Mouse (Mus musculus) liver, postnatal 0 days (tissue): ENCODE results near the gene Pde11a. TPM values are rescaled to one million over a fixed set of nuclear protein-coding genes. Genes with fewer than 3 reads are reported as not detected.

Experiments
- ATAC-seq: fragments of 200-750 bp; cut with Nextera tagmentation; 2 replicates; pipeline ENCODE4 v1.8.0; 2017; ENCODE audit warnings: mild to moderate bottlenecking, moderate library complexity
- DNase-seq: peaks from one replicate; pipeline ENCODE4 v3.0.0-alpha.2; 2016
- H3K27ac ChIP-seq: fragments of 300-500 bp; sonication (generic); 2 replicates; pipeline ENCODE4 v1.5.1; 2014; ENCODE audit warnings: antibody characterized with exemption, moderate library complexity, mild to moderate bottlenecking, low read depth
- H3K27me3 ChIP-seq: fragments of 300-500 bp; sonication (generic); 2 replicates; pipeline ENCODE4 v1.6.1; 2014; ENCODE audit warnings: low read length, control low read depth, mixed read lengths; ENCODE audit not compliant: insufficient read depth
- H3K36me3 ChIP-seq: fragments of 300-500 bp; sonication (generic); replicated peaks from 2 replicates; pipeline ENCODE4 v1.6.1; 2014; ENCODE audit warnings: mild to moderate bottlenecking, control low read depth, low read length, moderate library complexity, mixed read lengths; ENCODE audit not compliant: insufficient read depth
- H3K4me1 ChIP-seq: fragments of 300-500 bp; sonication (generic); 2 replicates; pipeline ENCODE4 v1.6.1; 2014; ENCODE audit warnings: antibody characterized with exemption, mild to moderate bottlenecking, control low read depth; ENCODE audit not compliant: insufficient read depth
- H3K4me2 ChIP-seq: fragments of 300-500 bp; sonication (generic); 2 replicates; pipeline ENCODE4 v1.6.1; 2014; ENCODE audit warnings: low read depth, mild to moderate bottlenecking, low read length, moderate library complexity, mixed read lengths
- H3K4me3 ChIP-seq: fragments of 300-500 bp; sonication (generic); 2 replicates; pipeline ENCODE4 v1.5.1; 2014; ENCODE audit warnings: low read depth, low read length
- H3K9ac ChIP-seq: fragments of 300-500 bp; sonication (generic); replicated peaks from 2 replicates; pipeline ENCODE4 v1.6.1; 2014; ENCODE audit warnings: mild to moderate bottlenecking, moderate library complexity
- H3K9me3 ChIP-seq: fragments of 300-500 bp; sonication (generic); 2 replicates; pipeline ENCODE4 v1.6.1; 2016; ENCODE audit warnings: mild to moderate bottlenecking, control low read depth, low read length, mixed read lengths
- CTCF ChIP-seq: sonication (generic); IDR thresholded peaks from 2 replicates; pipeline ENCODE4 v1.5.1; 2016; ENCODE audit warnings: antibody characterized with exemption, low read depth
- EP300 ChIP-seq: IDR thresholded peaks from 2 replicates; pipeline ENCODE4 v1.6.1; 2016; ENCODE audit warnings: antibody characterized with exemption, low read depth, mild to moderate bottlenecking
- WGBS: fragments of 180-500 bp; shearing (Covaris S2); extraction: QIAGEN DNeasy Blood & Tissue Kit; methylation state at CpG from one replicate; pipeline ENCODE4 v1.1.7; 2014; ENCODE audit not compliant: insufficient replicate concordance; 5-methylcytosine and 5-hydroxymethylcytosine counted together
- polyA plus RNA-seq: library from polyadenylated mRNA; unstranded; fragments of >200 nt; fragmentation: Nextera tagmentation; extraction: Ambion mirVana; gene quantifications from 2 replicates; pipeline ENCODE4 v1.2.1, GENCODE M21; 2015

The Pde11a gene
- polyA plus RNA-seq, 1 experiment from 2014 or later: 0.06 TPM

- no peak for TF ChIP-seq CTCF
- no peak for TF ChIP-seq EP300
Observed at GRCm38 (mm10) chr2:75963211-75963840, 375.2 kb downstream of the Pde11a start.

DNA sequence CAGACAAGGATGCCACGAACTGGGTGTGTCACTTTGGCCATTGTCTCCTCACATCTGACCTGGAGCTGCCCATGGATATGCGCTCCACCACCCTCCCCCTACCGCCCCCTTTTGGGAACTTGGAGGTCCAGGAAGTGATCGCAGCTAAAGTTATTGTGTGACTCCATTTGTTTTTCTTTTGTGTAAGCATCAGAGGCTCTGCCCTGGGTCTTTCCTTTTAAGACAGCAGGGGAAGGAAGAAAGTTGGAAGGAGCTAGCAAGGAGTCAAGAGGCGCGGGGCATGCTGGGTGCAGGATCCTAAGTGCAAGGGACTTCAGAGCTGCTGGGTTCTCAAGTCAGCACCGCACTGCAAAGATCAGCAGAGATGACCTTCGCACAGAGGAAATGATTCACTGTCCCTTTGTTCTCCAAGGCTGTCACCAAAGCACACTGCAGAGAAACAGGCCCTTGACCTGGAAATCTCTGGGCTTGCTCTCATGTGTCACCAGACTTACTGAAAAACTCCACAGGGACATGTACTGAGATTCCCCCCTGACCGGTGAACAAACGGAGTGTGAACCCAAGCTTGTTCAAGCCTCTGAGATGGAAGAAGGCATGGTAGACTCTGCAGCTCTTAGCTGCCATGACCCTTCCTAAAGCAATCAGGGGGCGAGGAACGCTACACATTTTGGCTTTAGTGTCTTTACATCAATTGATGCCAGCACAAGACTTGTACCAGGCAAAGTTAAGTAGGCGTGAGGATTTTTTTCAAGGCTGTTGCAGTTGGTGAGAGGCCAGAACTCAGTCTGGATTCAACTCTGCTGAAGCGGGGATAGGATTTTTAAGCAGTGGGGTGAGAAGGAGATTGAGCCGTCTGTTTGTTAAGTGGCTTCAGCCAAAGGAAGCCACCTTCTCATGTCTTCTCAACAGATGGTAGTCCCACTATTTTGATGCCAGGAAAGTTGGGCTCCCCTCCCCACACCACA lies 377.9 kb downstream of the Pde11a start:
- TF ChIP-seq EP300: peak; percentile 21; the same call in 1 of the 2 replicates
- TF ChIP-seq CTCF: no peak
- H3K9ac ChIP-seq: no peak overlapping the region
- WGBS: 65% methylated on average over 15 of the region's 15 CpGs
- no peak overlapping the region for H3K4me3 ChIP-seq
- DNase-seq (peak; percentile 19), ATAC-seq (peak; percentile 76)
- H3K27ac ChIP-seq: peak overlapping the region; percentile 22; the same call in 1 of the 2 replicates
- no peaks in the 10 kb centered on the region for H3K36me3 ChIP-seq
- no peak overlapping the region for H3K4me2 ChIP-seq
- no peaks in the 10 kb centered on the region for H3K27me3 ChIP-seq
- H3K9me3 ChIP-seq: no peaks in the 10 kb centered on the region
- peaks cover 10% of the 10 kb centered on the region for H3K4me1 ChIP-seq

More at GRCm38 (mm10) chr2:75963211-75963840, 375.2 kb downstream of the Pde11a start:
- Histone ChIP-seq H3K9ac (no peak overlapping the region), H3K27ac (no peak overlapping the region), H3K36me3 (no peaks in the 10 kb centered on the region), H3K4me3 (no peak overlapping the region), H3K9me3 (no peaks in the 10 kb centered on the region), H3K4me1 (peaks cover 10% of the 10 kb centered on the region), H3K4me2 (no peak overlapping the region), H3K27me3 (no peaks in the 10 kb centered on the region)
- DNase-seq (no peak), ATAC-seq (no peak)
- 77% methylated on average over 10 of the region's 10 CpGs for WGBS

DNA sequence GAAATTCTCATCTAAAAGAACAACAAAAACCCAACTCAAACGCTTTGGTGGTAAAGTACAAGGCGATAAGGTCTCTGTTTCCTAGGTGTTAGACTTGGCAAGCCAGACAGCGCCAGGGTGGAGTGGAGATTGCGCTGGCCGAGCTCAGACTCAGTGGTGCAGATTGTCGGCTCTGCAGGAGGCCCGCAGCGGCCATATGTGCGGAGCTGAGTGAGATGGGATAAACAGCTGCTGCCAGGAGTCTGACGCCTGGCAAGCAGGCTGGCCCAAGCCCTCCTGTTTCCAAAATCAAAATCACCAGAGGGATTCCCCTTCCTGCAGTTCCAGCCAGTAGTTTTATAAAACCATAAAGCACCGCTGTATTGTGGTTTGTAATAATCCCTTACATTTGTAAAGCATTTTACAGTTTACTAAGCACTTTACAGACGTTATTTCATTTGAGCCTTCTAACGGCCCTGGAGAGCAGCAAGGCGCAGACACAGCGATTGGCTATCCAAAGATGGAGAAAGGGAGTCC lies 378.7 kb downstream of the Pde11a start:
- ATAC-seq (no peak), DNase-seq (no peak)
- Histone ChIP-seq H3K36me3 (no peaks in the 10 kb centered on the region), H3K4me2 (no peak overlapping the region), H3K9me3 (no peaks in the 10 kb centered on the region), H3K4me3 (no peak overlapping the region), H3K9ac (no peak overlapping the region), H3K4me1 (peaks cover 10% of the 10 kb centered on the region), H3K27me3 (no peaks in the 10 kb centered on the region), H3K27ac (peak overlapping the region; percentile 22; the same call in 1 of the 2 replicates)
- TF ChIP-seq CTCF: no peak
- no peak for TF ChIP-seq EP300
- 38% methylated on average over 15 of the region's 15 CpGs for WGBS

DNA sequence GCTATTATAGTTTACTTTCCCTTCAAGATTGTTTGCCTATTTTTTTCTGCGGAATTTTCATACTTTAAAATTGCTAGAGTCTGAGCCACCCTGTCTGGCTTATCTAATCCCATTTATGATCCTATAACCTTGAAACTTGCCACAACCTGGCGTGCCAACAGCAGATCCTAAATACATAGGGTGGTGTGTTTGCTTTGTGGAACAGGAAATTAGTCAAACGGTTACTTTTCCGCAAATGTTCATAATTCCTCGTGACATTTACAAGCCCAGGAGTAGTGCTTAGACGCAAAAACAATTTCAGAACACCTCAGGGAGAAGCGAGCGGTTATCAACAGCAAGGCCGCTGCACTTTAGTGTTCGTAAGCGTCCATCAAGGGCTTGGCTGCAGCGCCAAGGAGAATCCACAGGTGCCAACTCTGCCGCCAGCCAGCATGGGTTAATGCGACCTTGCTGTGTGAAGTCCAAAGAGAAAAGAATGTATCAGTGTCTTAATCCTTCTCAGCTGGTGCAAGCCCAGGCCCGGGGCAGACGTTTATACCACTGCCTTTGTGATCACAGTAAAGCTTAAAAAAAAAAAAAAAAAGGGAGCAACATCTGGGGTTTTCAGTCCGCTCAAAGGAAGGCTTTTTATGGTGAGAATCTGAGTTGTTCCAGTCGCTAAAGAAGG lies 379.3 kb downstream of the Pde11a start:
- ATAC-seq: no peak
- H3K4me3 ChIP-seq: no peak overlapping the region
- no peak for TF ChIP-seq CTCF
- TF ChIP-seq EP300: no peak
- 49% methylated on average over 18 of the region's 18 CpGs for WGBS
- H3K36me3 ChIP-seq: no peaks in the 10 kb centered on the region
- no peak for DNase-seq
- H3K9me3 ChIP-seq: no peaks in the 10 kb centered on the region
- no peak overlapping the region for H3K9ac ChIP-seq
- H3K27me3 ChIP-seq: no peaks in the 10 kb centered on the region
- no peak overlapping the region for H3K4me2 ChIP-seq
- H3K4me1 ChIP-seq: peaks cover 4% of the 10 kb centered on the region
- H3K27ac ChIP-seq: no peak overlapping the region

GRCm38 (mm10) chr2:75955709-75956108 lies 382.9 kb downstream of the Pde11a start:
- TF ChIP-seq EP300 (no peak), CTCF (no peak)
- no peak for DNase-seq
- WGBS: 58% methylated on average over 14 of the region's 14 CpGs

GRCm38 (mm10) chr2:75953320-75953719 lies 385.3 kb downstream of the Pde11a start:
- no peaks in the 10 kb centered on the region for H3K4me1 ChIP-seq
- DNase-seq (no peak), ATAC-seq (no peak)
- no peak overlapping the region for H3K9ac ChIP-seq
- no peak overlapping the region for H3K4me3 ChIP-seq
- H3K9me3 ChIP-seq: no peaks in the 10 kb centered on the region
- H3K4me2 ChIP-seq: no peak overlapping the region
- 87% methylated on average over 5 of the region's 5 CpGs for WGBS
- no peaks in the 10 kb centered on the region for H3K27me3 ChIP-seq
- H3K36me3 ChIP-seq: no peaks in the 10 kb centered on the region
- no peak for TF ChIP-seq EP300
- TF ChIP-seq CTCF: no peak
- H3K27ac ChIP-seq: no peak overlapping the region

More at GRCm38 (mm10) chr2:75955709-75956108, 382.9 kb downstream of the Pde11a start:
- no peaks in the 10 kb centered on the region for H3K36me3 ChIP-seq
- no peaks in the 10 kb centered on the region for H3K27me3 ChIP-seq
- no peak overlapping the region for H3K27ac ChIP-seq
- no peak overlapping the region for H3K9ac ChIP-seq
- no peaks in the 10 kb centered on the region for H3K9me3 ChIP-seq
- no peak overlapping the region for H3K4me2 ChIP-seq
- no peak overlapping the region for H3K4me3 ChIP-seq
- ATAC-seq: no peak
- no peaks in the 10 kb centered on the region for H3K4me1 ChIP-seq
